Comparison of ENCODE assay signal across 8 mouse cellular contexts in genomic region chr19:8953135-8954039, GRCm38 (mm10). TPM values are rescaled to one million over a fixed set of nuclear protein-coding genes. Genes with fewer than 3 reads are reported as not detected.
DNase-seq lines count a peak whose midpoint lies in the region; ATAC-seq and TF ChIP-seq lines count a peak whose summit lies in the region.

Gene Tut1 (plus strand): TSS chr19:8953847.

- H3K9me3 ChIP-seq in forebrain, embryonic 10.5 days: no peaks in the 10 kb centered on the region
- no peaks in the 10 kb centered on the region for H3K9me3 ChIP-seq in heart, embryonic 15.5 days (replicated peaks)
- H3K9me3 ChIP-seq in liver, embryonic 14.5 days (ENCODE audit: control insufficient read depth, low read length): no peaks in the 10 kb centered on the region
- no peaks in the 10 kb centered on the region for H3K9me3 ChIP-seq in neural tube, embryonic 11.5 days (ENCODE audit: control insufficient read depth, low read length)
- H3K9me3 ChIP-seq in stomach, postnatal 0 days (ENCODE audit: control insufficient read depth, low read length): no peaks in the 10 kb centered on the region

- peak within 1 kb of the TSS; percentile 71 for H3K4me2 ChIP-seq in heart, embryonic 15.5 days
- H3K4me2 ChIP-seq in liver, embryonic 14.5 days (ENCODE audit: low read depth): peak within 1 kb of the TSS; percentile 96
- H3K4me2 ChIP-seq in neural tube, embryonic 11.5 days (ENCODE audit: low read depth): peak within 1 kb of the TSS; percentile 82
- peak within 1 kb of the TSS; percentile 89 for H3K4me2 ChIP-seq in stomach, postnatal 0 days (replicated peaks; ENCODE audit: low read depth)

- H3K27ac ChIP-seq in forebrain, embryonic 10.5 days: peak within 1 kb of the TSS; percentile 88
- H3K27ac ChIP-seq in heart, embryonic 15.5 days: peak within 1 kb of the TSS; percentile 81
- H3K27ac ChIP-seq in liver, embryonic 14.5 days: peak within 1 kb of the TSS; percentile 67
- H3K27ac ChIP-seq in neural tube, embryonic 11.5 days (ENCODE audit: low read depth, low read length): peak within 1 kb of the TSS; percentile 72
- peak within 1 kb of the TSS; percentile 85 for H3K27ac ChIP-seq in stomach, postnatal 0 days (replicated peaks)

- H3K4me3 ChIP-seq in forebrain, embryonic 10.5 days: peak within 1 kb of the TSS; percentile 84
- H3K4me3 ChIP-seq in heart, embryonic 15.5 days: peak within 1 kb of the TSS; percentile 74
- peak within 1 kb of the TSS; percentile 76 to 90 for H3K4me3 ChIP-seq in liver, embryonic 14.5 days (ENCODE audit: insufficient read depth in 1 of 2, low read depth in 2 of 2, low read length in 2 of 2)
- peak within 1 kb of the TSS; percentile 52 for H3K4me3 ChIP-seq in neural tube, embryonic 11.5 days (ENCODE audit: low read depth, low read length)
- H3K4me3 ChIP-seq in stomach, postnatal 0 days (ENCODE audit: low read depth, low read length): peak within 1 kb of the TSS; percentile 82

- peak; percentile 93 for ATAC-seq in heart, embryonic 15.5 days (replicated peaks; ENCODE audit: insufficient number of reproducible peaks, insufficient read depth, low FRiP score, low read depth)
- peak; percentile 91 for ATAC-seq in liver, embryonic 14.5 days (ENCODE audit: insufficient read depth)
- ATAC-seq in neural tube, embryonic 11.5 days (ENCODE audit: insufficient read depth, low FRiP score, low TSS enrichment): peak; percentile 95
- peak; percentile 95 for ATAC-seq in stomach, postnatal 0 days (ENCODE audit: low FRiP score, low TSS enrichment)

- peak; percentile 25; the same call in 1 of the 2 replicates for TF ChIP-seq CTCF in liver, embryonic 14.5 days (IDR thresholded peaks at IDR 0.05; ENCODE audit: low read depth)
- peak; percentile 25; the same call in 1 of the 2 replicates for TF ChIP-seq CTCF in stomach, postnatal 0 days (IDR thresholded peaks at IDR 0.05; ENCODE audit: low read depth)

- peak; percentile 89 to 90 for DNase-seq in CD8-positive naive resting alpha-beta T cell, adult 2 months (ENCODE audit: low read depth in 2 of 2, low spot score in 2 of 2)
- DNase-seq in c-Kit-positive CD71-negative TER-119-negative erythroid progenitor cells, embryonic 14.5 days (ENCODE audit: low read depth): peak; percentile 97
- peak; percentile 89 for DNase-seq in forebrain, embryonic 10.5 days (ENCODE audit: extremely low spot score, low spot score)
- DNase-seq in kidney, postnatal 25 days: peak; percentile 94 to 95
- DNase-seq in liver, embryonic 14.5 days (ENCODE audit: low read depth in 3 of 3, low spot score in 3 of 3): peak; percentile 94 to 95 (median 94)
- DNase-seq in neural tube, embryonic 11.5 days (ENCODE audit: low spot score): peak; percentile 91
- peak; percentile 92 for DNase-seq in stomach, postnatal 0 days (ENCODE audit: low spot score)

- WGBS in forebrain, embryonic 10.5 days: 5% methylated on average over 46 of the region's 46 CpGs
- under 1% methylated on average over 46 of the region's 46 CpGs for WGBS in heart, embryonic 15.5 days
- WGBS in liver, embryonic 14.5 days (ENCODE audit: insufficient replicate concordance): 1% methylated on average over 46 of the region's 46 CpGs
- WGBS in neural tube, embryonic 11.5 days: 4% methylated on average over 46 of the region's 46 CpGs
- 2% methylated on average over 46 of the region's 46 CpGs for WGBS in stomach, postnatal 0 days

- no peaks in the 10 kb centered on the region for H3K27me3 ChIP-seq in forebrain, embryonic 10.5 days (ENCODE audit: poor library complexity, severe bottlenecking)
- no peaks in the 10 kb centered on the region for H3K27me3 ChIP-seq in heart, embryonic 15.5 days
- H3K27me3 ChIP-seq in liver, embryonic 14.5 days (ENCODE audit: control insufficient read depth, insufficient read depth, low read length): no peaks in the 10 kb centered on the region
- H3K27me3 ChIP-seq in neural tube, embryonic 11.5 days (ENCODE audit: control insufficient read depth, insufficient read depth, low read length): no peaks in the 10 kb centered on the region
- no peaks in the 10 kb centered on the region for H3K27me3 ChIP-seq in stomach, postnatal 0 days (ENCODE audit: control insufficient read depth, insufficient read depth, low read length)

- peak within 1 kb of the TSS; percentile 70 for H3K9ac ChIP-seq in heart, embryonic 15.5 days
- peak within 1 kb of the TSS; percentile 91 for H3K9ac ChIP-seq in liver, embryonic 14.5 days (replicated peaks)
- H3K9ac ChIP-seq in neural tube, embryonic 11.5 days (ENCODE audit: low read length): peak within 1 kb of the TSS; percentile 71
- H3K9ac ChIP-seq in stomach, postnatal 0 days (ENCODE audit: low read length): peak within 1 kb of the TSS; percentile 76

- peak; percentile 39; the same call in 1 of the 2 replicates for TF ChIP-seq EP300 in liver, embryonic 14.5 days (IDR thresholded peaks at IDR 0.05; ENCODE audit: low read depth)
- TF ChIP-seq EP300 in stomach, postnatal 0 days (optimal IDR thresholded peaks at IDR 0.05): no peak

- peaks cover 78% of the 10 kb centered on the region for H3K36me3 ChIP-seq in forebrain, embryonic 10.5 days (replicated peaks)
- peaks cover 52% of the 10 kb centered on the region for H3K36me3 ChIP-seq in heart, embryonic 15.5 days
- H3K36me3 ChIP-seq in liver, embryonic 14.5 days (replicated peaks; ENCODE audit: control insufficient read depth, insufficient read depth, low read depth): peaks cover 47% of the 10 kb centered on the region
- H3K36me3 ChIP-seq in neural tube, embryonic 11.5 days (ENCODE audit: control insufficient read depth, insufficient read depth, low read length): peaks cover 15% of the 10 kb centered on the region
- peaks cover 13% of the 10 kb centered on the region for H3K36me3 ChIP-seq in stomach, postnatal 0 days (ENCODE audit: control insufficient read depth, insufficient read depth, low read length)

- H3K4me1 ChIP-seq in forebrain, embryonic 10.5 days: peaks cover 32% of the 10 kb centered on the region
- peaks cover 18% of the 10 kb centered on the region for H3K4me1 ChIP-seq in heart, embryonic 15.5 days (replicated peaks)
- peaks cover 3 to 13% of the 10 kb centered on the region in 2 experiments for H3K4me1 ChIP-seq in liver, embryonic 14.5 days (replicated peaks; ENCODE audit: control insufficient read depth in 2 of 2, insufficient read depth in 2 of 2, low read length in 1 of 2)
- no peaks in the 10 kb centered on the region for H3K4me1 ChIP-seq in neural tube, embryonic 11.5 days (ENCODE audit: control insufficient read depth, insufficient read depth, low read length)
- no peaks in the 10 kb centered on the region; the same call in 1 of the 2 replicates for H3K4me1 ChIP-seq in stomach, postnatal 0 days (replicated peaks; ENCODE audit: control insufficient read depth, insufficient read depth)

RNA-seq across cellular contexts. Expression of gene Tut1, which starts in this region (rescaled TPM):
- 40.2 and 49.1 TPM in 2 replicates for polyA plus RNA-seq in forebrain, embryonic 10.5 days (2016; fragmentation: Nextera tagmentation; extraction: Ambion mirVana)
- 13.7 and 19.4 TPM in 2 replicates for polyA plus RNA-seq in heart, embryonic 15.5 days (2015; fragmentation: Nextera tagmentation; extraction: Ambion mirVana)
- polyA plus RNA-seq in liver, embryonic 14.5 days (2012; rRNA removed): 9.3 and 9.5 TPM in 2 replicates
- 10.0 and 11.5 TPM in 2 replicates for polyA plus RNA-seq in liver, embryonic 14.5 days (2014; fragmentation: Nextera tagmentation; extraction: Ambion mirVana)
- 30.2 and 36.3 TPM in 2 replicates for polyA plus RNA-seq in neural tube, embryonic 11.5 days (2014; fragmentation: Nextera tagmentation; extraction: Ambion mirVana)
- polyA plus RNA-seq in stomach, postnatal 0 days (2015; fragmentation: Nextera tagmentation; extraction: Ambion mirVana): 14.9 and 15.8 TPM in 2 replicates

Comparison
In these comparisons a context has a peak if more than half of its experiments do, and no peak if none do; other contexts are left out.
1. Peak in every context shown above with its lines: DNase-seq, ATAC-seq, H3K4me3 ChIP-seq and H3K27ac ChIP-seq.